Mouse (Mus musculus) lung, adult 18-20 months (tissue): ENCODE data around the gene Ddx60.

Experiments used
- DNase-seq, 2 experiments: peaks; one replicate each; pipeline ENCODE4 v3.0.0; 2022; ENCODE audit warnings: mixed read lengths in 2 of 2

Ddx60 gene

DNA sequence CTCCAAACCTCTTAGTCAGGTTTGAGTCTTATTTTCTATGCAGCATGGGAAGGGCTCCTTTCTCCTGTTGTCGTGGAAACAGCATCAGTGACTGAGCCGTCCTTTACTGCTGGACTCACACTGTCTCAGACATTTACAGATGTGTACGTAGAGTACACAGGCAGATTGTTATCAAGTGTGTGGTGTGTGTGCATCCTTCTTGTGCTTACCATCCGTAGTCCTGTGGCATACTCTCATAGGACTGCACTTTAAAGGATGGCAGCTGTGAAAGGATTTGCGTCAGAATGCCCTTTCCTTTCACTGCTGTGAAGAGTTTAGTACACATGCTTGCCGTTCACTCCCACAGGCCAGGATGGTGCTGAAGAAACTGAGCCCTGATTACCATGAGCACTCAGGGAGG, 61.6 kb downstream of the Ddx60 start:
- no peak for DNase-seq

DNA sequence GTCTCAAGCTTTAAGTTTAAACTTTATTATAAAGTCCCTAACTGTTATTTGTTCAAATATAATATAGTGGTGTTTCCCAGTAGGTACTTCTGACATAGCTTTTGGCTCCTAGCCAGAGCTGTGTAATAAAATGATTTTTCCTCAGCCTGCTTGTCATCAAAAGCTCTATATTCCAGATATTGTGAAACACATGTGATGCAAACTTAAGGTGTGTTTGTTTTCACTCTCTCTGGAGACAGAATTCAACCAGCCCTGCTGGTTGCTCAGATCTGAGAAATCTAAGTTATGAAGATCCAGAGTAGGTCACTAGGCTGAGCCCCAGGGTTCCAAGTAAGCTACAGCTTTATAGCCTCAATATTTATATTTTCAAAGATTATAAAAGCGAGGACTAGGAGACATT, 64.9 kb downstream of the Ddx60 start:
- DNase-seq: no peak

DNA sequence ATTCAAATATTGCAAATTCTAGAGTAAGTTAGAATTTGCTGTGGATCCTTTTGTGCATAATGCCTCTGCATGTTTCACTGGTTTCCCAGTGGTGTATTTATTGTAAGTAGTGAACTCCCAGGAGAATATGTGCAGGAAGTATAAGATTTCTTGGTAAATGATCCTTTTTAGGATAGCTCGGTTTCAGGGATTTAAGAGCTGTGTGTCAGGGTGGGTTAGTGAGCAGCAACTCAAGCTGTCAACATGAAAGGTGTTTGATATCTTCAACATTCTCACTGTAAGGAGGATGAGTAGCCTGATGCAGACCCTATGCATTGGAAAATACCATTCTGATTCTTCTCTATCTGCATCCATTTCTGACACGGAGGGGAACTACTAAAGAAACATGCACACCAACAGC, 69.2 kb downstream of the Ddx60 start:
- no peak for DNase-seq

DNA sequence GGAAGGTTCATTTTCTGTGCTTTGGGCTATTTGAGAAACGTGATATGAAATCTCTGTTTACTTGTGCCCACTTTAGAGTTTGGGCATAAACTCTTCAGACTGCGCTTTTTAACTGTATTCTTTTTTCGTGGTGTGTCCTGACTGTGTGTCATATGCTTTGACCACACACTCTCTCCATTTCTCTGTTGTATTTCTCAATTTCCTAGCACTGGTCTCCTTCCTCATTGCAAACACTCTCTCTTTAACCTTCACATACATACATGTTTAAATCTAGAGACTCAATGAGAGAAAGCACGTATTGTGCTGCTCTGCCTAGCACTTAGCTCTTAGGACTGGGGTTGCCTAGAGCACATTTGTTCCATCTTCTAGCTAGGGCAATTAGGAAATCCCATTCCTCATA, 86.3 kb downstream of the Ddx60 start:
- DNase-seq: no peak

DNA sequence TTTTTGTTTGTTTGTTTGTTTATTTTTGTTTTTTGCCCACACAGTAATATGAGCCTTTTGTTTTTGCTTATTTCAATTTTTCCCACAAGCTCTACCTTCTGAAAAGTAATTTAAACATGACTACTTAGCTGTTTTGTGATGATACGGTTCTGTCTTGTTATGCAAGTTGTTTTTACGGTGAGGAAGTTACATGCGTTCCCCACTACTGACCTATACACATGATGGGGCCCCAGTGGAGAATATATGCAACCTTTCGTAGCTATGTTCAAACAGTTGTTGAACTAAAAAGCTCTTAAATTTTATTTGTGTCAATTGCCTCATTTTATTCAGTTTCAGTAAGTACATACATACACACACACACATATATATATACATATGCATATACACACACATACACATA, 86.7 kb downstream of the Ddx60 start:
- no peak for DNase-seq

DNA sequence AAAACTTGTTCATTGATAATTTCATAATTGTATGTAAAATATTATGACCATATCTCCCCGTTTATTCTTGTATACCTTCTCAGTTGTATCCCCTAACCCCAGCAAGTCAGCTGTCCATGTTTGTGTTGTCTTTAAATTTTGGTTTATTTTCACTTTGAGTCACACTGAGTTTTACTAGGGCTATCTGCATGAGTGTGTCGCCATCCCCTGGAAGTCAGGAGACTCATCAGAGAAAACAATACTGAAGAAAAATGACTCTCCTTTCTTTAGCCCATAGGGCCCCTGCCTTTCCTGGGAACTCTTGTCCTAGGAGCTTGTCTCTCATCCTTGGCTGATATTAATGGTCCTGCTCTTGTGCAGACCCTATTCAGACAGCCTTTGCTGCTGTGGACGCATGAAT, 106.5 kb downstream of the Ddx60 start:
- no peak for DNase-seq

DNA sequence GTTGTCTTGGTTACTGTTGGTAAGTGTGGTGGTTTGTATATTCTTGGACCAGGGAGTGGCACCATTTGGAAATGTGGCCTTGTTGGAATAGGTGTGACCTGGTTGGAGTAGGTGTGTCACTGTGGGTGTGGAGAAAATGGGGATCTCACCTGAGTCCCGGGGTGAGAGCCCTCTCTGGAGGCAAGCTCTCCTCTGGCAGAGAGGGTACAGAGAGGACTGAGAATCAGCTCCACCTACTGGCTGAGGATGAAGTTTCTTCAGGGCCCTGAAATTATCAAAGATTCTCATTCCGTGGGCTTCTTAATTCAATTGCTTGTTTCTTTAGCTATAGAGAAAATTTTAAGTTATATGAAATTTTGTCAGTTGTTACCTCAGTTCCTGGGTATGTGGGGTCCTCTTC, 118.9 kb downstream of the Ddx60 start:
- no peak for DNase-seq

DNA sequence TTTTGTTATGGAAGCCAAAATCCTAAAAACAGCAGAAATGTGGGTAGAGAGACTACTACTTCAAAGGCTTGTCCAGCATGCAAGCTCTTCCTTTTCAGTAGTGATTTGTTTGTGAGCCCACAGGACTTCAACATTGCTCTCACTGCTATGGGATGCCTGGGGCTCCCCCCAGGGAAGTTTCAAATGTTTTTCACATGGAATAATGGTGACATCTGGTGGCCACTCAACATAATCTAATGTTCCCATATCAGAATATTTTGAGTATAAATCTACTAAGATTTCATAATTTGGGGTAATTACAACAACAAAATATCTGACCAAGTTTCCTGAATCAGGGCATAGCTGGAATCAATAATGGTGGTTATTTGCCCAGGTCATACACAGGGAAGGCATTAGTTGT, 132.5 kb downstream of the Ddx60 start:
- DNase-seq: no peak

DNA sequence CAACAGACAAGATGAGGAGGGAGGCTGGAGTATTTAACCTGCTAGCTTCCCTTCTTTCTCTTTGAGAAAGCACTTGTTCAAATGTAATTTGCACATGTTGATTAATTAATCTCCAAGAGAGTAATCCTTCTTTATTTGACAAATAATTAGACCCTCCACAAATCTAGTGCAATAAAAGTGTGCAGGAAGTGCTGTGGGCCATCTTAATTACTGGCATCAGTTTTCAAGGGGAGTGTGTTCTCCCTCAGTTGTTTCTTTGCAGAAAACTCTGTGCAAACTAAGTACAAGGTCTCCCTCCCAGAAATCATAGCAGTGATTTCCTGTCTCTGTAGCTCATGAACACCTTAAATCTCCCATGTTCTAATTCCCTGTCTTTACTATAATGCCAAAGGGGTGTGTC, 140.4 kb downstream of the Ddx60 start:
- no peak for DNase-seq

DNA sequence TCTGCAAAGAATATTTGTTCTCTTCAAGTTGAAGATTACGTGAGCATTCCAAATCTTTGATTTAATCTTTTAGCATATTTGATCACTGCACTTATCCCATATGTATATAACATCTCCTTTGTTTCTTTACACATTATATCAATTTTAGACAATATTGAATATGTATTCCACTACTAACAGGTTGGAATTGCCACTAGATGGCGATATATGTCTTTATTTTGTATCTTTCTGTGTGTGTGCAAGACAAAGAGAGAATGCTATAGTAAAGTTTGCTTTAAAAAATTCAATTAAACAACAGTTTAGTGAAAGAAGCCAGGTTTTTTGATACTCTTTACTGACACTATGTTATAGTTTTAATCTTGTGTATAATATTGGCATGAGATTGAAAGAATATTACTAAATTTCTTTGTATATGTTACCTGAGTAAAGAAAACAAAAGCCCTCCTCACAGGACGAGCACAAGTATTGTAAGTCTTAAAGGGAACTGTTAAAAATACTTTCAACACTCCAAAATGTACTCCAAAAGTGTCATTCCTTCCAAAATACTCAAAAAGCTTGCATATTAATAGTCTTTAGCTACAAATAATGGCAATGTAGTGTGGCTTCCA, 152.4 kb downstream of the Ddx60 start:
- DNase-seq: no peak

DNA sequence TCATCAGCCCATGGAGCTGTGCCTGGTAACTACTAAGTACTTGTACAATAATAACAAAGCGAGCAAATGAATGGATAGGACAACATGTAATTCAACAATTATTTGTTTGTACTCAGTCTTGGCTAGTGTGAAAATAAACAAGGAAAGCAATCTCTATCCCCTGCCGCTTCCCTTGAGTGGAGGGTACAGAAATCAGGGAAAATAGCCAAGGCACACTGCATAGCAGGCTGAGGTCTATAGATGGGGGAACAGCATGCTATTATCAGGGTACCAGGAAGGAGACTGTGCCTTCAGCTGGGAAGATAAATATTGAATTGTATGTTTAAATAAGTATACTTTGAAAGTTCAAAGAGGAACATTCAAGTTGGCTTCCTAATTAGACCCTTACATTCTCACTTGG, 153.9 kb downstream of the Ddx60 start:
- DNase-seq: no peak
